Mouse (Mus musculus) gastrocnemius, postnatal 14 days (tissue): ENCODE results near the gene Kcnip4. TPM values are rescaled to one million over a fixed set of nuclear protein-coding genes. Genes with fewer than 3 reads are reported as not detected.

Source experiments
- DNase-seq: peaks from one replicate; pipeline ENCODE4 v3.0.0; 2021; ENCODE audit warnings: mixed read lengths
- intact Hi-C: fragments of 180-260 bp; cut with DNase I; formaldehyde crosslinking; loops from one replicate; pipeline ENCODE4 v1.15.1; 2025; ENCODE audit warnings: low total_unique reads
- total RNA-seq, 2 experiments: library from RNA; stranded (reverse); gene quantifications; 2 replicates each; pipeline ENCODE4 v1.2.3; 2021

Gene Kcnip4
- total RNA-seq, 2 experiments from 2014 or later: 0.27 to 0.31 TPM

GRCm38 (mm10) chr5:48502442-48502841 is 1022.3 kb downstream of the Kcnip4 start:
- intact Hi-C loops: no loop called here
- no peak for DNase-seq

DNA sequence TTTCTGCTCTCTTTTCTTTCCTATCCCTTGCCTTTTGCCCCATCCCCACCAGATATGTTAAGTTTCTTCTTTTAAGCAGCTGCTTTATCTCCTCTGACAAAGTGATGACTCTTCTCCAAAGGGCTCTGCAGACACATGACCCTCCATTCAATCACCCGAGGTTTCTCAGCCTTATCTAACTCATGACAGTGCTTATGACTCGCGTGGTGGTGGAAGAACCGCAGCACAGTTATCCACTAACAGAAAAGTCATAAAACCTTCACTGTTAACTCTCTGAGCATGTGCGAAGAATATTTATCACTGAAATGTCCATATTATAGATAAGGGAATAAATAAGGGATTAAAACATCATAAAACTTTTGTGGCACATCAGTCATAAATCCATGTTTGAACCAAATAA is 1024.5 kb downstream of the Kcnip4 start:
- no peak for DNase-seq
- intact Hi-C loops: no loop called here

GRCm38 (mm10) chr5:48490864-48491477 is 1033.7 kb downstream of the Kcnip4 start:
- intact Hi-C loops: no loop called here
- DNase-seq: no peak

DNA sequence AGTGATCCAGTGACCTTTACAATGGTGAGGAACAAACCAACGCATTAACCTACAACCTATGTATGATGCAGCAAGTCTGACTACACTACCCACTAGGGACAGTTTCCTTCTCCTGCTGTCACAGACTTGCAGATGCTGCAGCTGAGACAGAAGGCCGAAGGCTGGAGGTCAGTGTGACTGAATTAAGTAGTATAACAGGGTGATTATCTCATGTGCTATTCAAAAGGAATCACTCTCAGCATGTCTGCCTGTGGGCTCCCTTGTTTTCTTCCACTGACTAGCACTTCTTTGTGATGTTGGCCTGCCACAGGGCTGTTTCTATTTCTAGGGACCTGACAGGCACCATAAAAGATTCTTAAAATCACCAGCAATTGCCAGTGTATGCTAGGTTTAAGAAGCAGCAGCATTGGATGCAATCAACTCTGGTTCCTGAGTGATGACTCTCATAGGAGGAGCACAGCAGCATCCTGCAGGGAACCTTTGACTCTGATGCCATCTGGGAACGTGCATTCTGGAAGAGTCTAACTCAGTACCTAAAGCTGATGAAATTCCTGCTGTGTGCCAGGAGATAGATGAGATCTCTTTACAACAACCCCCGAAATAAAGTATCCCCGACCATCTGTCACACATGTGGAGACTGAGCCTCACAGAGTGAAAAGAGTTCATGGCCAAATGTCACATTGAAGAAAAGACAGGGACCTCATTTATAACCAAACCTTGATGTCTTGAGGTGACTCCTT is 1035.0 kb downstream of the Kcnip4 start:
- DNase-seq: no peak
- intact Hi-C loops: no loop called here

GRCm38 (mm10) chr5:48483112-48483511 is 1041.6 kb downstream of the Kcnip4 start:
- DNase-seq: no peak
- intact Hi-C loops: no loop called here

DNA sequence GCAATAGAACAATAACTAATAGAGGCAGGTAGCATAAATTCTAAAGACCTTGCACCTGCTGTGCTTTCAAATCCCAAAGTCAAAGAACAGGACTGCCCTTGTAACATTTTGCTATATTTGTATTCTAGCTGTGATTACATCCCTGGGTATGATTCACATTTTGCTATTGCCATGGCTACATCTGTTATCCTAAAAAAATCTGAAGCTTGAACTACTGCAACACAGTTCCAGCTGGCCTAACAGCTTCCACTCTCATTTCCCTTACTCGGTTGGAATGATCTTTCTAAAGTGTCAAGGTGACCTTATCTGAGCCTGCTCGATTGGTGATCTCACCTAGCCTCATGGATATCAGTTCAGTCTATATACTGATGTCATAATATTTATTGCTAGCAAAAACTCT is 1064.5 kb downstream of the Kcnip4 start:
- no peak for DNase-seq
- intact Hi-C loops: no loop called here

DNA sequence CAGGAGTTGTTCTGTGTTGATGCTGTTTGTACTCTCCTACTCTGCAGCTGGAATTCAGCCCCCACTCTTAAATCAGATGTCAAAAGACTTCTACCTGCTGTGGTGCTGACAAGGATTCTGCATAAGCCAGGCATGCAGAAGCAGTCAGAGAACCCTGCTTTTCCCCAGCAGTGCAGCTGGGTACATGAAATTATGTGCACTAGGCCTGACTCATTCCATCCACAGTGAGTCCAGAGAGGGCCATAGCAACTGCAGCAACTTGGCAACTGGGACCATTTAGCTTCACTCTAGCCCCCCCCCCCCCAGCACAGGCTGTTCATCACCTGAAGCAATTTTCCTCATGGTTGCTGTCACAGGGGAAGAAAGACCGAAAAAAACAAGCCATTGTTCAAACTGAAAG is 1075.8 kb downstream of the Kcnip4 start:
- no peak for DNase-seq
- intact Hi-C loops: no loop called here

- intact Hi-C loops: no loop called here
- DNase-seq: no peak
Observed at GRCm38 (mm10) chr5:48430459-48430858, 1094.2 kb downstream of the Kcnip4 start.

DNA sequence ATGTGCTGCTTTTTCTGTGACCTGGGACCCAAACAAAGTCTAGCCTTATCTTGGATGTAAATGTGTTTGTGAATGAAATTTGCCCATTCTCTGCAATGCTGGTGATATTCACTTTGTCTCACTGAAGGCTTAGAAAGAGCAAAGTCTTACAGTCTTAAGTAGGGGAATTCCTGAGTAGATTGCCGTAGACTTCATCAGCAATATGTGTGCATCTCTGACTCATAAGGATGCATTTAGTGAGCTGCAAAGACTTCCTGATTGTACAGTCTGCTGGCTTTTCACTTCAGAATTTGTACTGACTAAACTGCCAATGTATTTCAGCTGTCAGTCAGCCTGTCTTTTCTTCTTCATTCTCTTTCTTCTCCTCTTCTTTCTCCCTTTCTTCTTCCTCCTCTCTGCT is 1102.8 kb downstream of the Kcnip4 start:
- intact Hi-C loops: no loop called here
- DNase-seq: no peak

- intact Hi-C loops: no loop called here
- DNase-seq: no peak
Observed at GRCm38 (mm10) chr5:48419741-48420140, 1105.0 kb downstream of the Kcnip4 start.

GRCm38 (mm10) chr5:48412261-48412660 is 1112.4 kb downstream of the Kcnip4 start:
- no peak for DNase-seq
- intact Hi-C loops: no loop called here

DNA sequence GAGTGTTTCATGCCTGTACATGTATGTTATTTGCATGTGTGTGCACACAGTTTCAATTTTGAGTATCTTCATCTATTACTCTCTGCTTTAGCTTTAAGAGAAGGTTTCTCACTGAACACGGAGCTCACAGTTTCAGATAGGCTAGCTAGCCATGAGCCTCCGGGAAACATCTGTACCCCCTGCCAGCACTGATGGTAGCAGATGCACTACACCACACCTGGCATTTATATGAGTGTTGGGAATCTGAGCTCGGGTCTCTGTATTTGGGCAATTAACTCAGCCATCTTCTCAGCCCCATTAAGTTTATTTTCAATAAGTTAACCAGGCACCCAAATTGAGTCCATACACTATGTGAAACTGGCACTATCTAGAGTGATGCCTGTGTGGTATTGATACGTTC is 1113.2 kb downstream of the Kcnip4 start:
- DNase-seq: no peak
- intact Hi-C loops: no loop called here

DNA sequence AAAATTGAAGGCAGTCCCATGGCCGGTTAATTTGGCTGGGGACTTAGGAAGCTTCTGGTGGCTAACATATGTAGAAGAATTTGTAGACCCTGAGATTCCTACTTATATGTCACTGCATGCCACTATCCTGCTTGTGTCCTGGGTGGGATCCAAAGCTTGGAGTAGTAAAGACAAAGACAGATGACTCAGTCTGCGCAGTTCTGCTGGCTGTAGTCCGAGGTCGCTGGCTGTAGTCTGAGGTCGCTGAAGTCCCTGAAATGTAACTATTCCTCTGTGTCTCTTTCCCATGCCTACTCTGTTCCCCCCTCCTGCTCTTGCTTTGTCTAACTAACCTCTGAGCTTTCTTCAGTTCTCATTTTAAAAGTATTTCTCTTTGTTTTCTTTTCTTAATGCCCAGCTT is 1114.4 kb downstream of the Kcnip4 start:
- DNase-seq: no peak
- intact Hi-C loops: no loop called here

- intact Hi-C loops: no loop called here
- DNase-seq: no peak
Observed at GRCm38 (mm10) chr5:48408276-48408675, 1116.4 kb downstream of the Kcnip4 start.

GRCm38 (mm10) chr5:48402497-48402896 is 1122.2 kb downstream of the Kcnip4 start:
- DNase-seq: peak; percentile 27
- intact Hi-C loops: no loop called here

- DNase-seq: peak; percentile 92
- intact Hi-C loops: no loop called here
Observed at GRCm38 (mm10) chr5:48371890-48372766, 1152.6 kb downstream of the Kcnip4 start.

DNA sequence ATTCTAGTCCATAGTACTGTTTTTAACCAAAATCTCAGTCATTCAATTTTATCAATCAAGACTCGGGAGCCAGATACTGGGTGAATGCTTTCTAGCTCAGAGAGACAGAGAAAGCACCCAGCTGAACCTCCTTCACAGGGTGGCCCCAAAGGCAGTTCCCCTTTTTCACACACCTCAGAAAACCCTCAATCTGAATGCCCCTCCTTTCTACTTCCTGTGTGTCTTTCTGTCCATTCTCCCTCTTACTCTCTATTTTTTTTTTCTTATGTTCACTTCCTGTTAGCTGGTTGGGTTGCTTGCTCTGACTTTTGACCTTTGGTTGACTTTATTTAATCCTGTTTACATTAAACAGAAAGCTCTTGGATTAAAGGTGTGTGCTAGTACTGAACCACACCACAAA is 1175.4 kb downstream of the Kcnip4 start:
- intact Hi-C loops: no loop called here
- no peak for DNase-seq

GRCm38 (mm10) chr5:48345983-48346648 is 1178.6 kb downstream of the Kcnip4 start:
- intact Hi-C loops: no loop called here
- DNase-seq: no peak

- no peak for DNase-seq
- intact Hi-C loops: no loop called here
Observed at GRCm38 (mm10) chr5:48345095-48345982, 1179.4 kb downstream of the Kcnip4 start.
